Mouse (Mus musculus) cortical plate, adult 2 months (tissue): ENCODE results near the gene Ajuba.

Source experiments
- CTCF ChIP-seq: fragments of 200-500 bp; IDR thresholded peaks from 2 replicates; pipeline ENCODE4 v1.5.1; 2011; ENCODE audit warnings: mild to moderate bottlenecking, control low read depth, low read length; ENCODE audit not compliant: insufficient read depth; ENCODE audit errors: extremely low read depth
- POLR2A ChIP-seq: fragments of 200-500 bp; IDR thresholded peaks from 2 replicates; pipeline ENCODE4 v1.6.1; 2011; ENCODE audit warnings: mild to moderate bottlenecking, low read length, control low read depth; ENCODE audit not compliant: insufficient read depth; ENCODE audit errors: extremely low read depth

GRCm38 (mm10) chr14:54568694-54569414, 8.5 kb downstream of the Ajuba start:
- no peak for TF ChIP-seq POLR2A
- TF ChIP-seq CTCF, result peak; percentile 84
